Mouse (Mus musculus): ENCODE measurements around the gene Ccsap.

DNA sequence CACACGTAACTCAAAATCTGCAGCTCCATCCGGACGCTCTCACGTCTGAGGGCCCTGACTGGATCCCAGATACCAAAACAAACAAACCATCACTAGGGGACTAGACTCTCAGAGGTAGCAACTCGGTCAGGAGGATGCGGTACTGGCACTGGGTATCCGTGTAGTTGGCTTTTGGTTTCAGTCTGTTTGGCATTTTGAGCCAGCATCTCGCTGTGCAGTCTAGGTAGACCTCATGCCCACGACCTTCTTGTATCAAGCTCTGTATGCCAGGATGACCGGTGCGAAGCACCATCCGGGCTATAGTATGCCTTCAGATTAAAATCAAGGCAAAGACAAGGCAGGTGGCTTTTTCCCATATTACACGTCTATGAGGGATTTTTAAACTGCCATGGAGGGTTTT lies 32.5 kb downstream of the Ccsap start:
- no peak for TF ChIP-seq POLR2A (IDR thresholded peaks at IDR 0.05; ENCODE audit: low read depth, low read length)
- TF ChIP-seq CTCF (conservative IDR thresholded peaks at IDR 0.05; ENCODE audit: insufficient read depth, insufficient read length, low read depth, low read length) = no peak
